Mouse (Mus musculus) neural tube, embryonic 14.5 days (tissue): ENCODE results near the gene Rpl29. TPM values are rescaled to one million over a fixed set of nuclear protein-coding genes. Genes with fewer than 3 reads are reported as not detected.

Source experiments
- ATAC-seq: fragments of 200-750 bp; cut with Nextera tagmentation; 2 replicates; pipeline ENCODE4 v1.8.0; 2017; ENCODE audit warnings: low read depth, mild to moderate bottlenecking, moderate TSS enrichment, moderate library complexity
- H3K27ac ChIP-seq: fragments of 300-500 bp; sonication (generic); 2 replicates; pipeline ENCODE4 v1.5.1; 2014; ENCODE audit warnings: low read depth, mild to moderate bottlenecking, control low read depth, low read length, moderate library complexity, mixed read lengths
- H3K27me3 ChIP-seq: fragments of 300-500 bp; sonication (generic); 2 replicates; pipeline ENCODE4 v1.6.1; 2014; ENCODE audit warnings: low read length; ENCODE audit not compliant: control insufficient read depth, insufficient read depth
- H3K36me3 ChIP-seq: fragments of 300-500 bp; sonication (generic); 2 replicates; pipeline ENCODE4 v1.6.1; 2014; ENCODE audit warnings: low read length, mixed read lengths; ENCODE audit not compliant: control insufficient read depth, insufficient read depth
- H3K4me1 ChIP-seq: fragments of 300-500 bp; sonication (generic); 2 replicates; pipeline ENCODE4 v1.6.1; 2014; ENCODE audit warnings: low read length; ENCODE audit not compliant: control insufficient read depth, insufficient read depth
- H3K4me2 ChIP-seq: fragments of 300-500 bp; sonication (generic); 2 replicates; pipeline ENCODE4 v1.6.1; 2014; ENCODE audit warnings: mild to moderate bottlenecking, low read depth, low read length, control low read depth
- H3K4me3 ChIP-seq: fragments of 300-500 bp; sonication (generic); 2 replicates; pipeline ENCODE4 v1.5.1; 2014; ENCODE audit warnings: low read depth, low read length, control low read depth, mixed read lengths
- H3K9ac ChIP-seq: fragments of 300-500 bp; sonication (generic); replicated peaks from 2 replicates; pipeline ENCODE4 v1.6.1; 2014; ENCODE audit warnings: low read depth, mild to moderate bottlenecking, control low read depth, low read length, mixed read lengths
- H3K9me3 ChIP-seq: fragments of 300-500 bp; sonication (generic); 2 replicates; pipeline ENCODE4 v1.6.1; 2016; ENCODE audit warnings: low read length; ENCODE audit not compliant: control insufficient read depth
- whole genome bisulfite sequencing: fragments of 180-500 bp; shearing (Covaris S2); extraction: QIAGEN DNeasy Blood & Tissue Kit; methylation state at CpG from one replicate; pipeline ENCODE4 v1.1.7; 2014; 5-methylcytosine and 5-hydroxymethylcytosine counted together
- polyA plus RNA-seq: library from polyadenylated mRNA; unstranded; fragments of >200 nt; fragmentation: Nextera tagmentation; extraction: Ambion mirVana; gene quantifications from 2 replicates; pipeline ENCODE4 v1.2.1, GENCODE M21; 2014

Gene Rpl29
- polyA plus RNA-seq, 1 experiment from 2014 or later: 719 TPM

DNA sequence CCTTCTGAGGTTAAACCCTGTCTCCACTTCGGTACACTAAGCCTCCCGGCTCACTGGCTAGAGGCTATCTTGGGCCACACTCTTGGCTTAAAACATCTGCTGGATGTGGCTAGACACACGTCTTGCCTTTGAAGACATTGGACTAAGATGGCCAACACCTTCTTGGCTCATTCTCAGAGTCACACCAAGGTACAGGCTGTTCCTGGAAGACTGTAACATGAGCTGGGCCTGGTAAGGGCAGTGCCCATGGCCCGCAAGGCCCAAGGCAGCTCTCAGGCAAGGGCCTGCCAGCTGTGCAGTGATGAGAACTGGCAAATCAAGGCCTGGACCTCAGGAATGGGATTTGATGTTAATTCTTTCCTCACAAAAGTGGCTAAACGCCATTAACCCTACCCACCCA, 15.6 kb upstream of the Rpl29 start:
- Histone ChIP-seq H3K27ac (no peak overlapping the region), H3K4me2 (no peak overlapping the region), H3K4me3 (no peak overlapping the region), H3K9ac (no peak overlapping the region), H3K4me1 (peaks cover 8% of the 10 kb centered on the region), H3K9me3 (no peaks in the 10 kb centered on the region), H3K36me3 (no peaks in the 10 kb centered on the region), H3K27me3 (no peaks in the 10 kb centered on the region)
- 86% methylated on average over 5 of the region's 5 CpGs for WGBS
- no peak for ATAC-seq

DNA sequence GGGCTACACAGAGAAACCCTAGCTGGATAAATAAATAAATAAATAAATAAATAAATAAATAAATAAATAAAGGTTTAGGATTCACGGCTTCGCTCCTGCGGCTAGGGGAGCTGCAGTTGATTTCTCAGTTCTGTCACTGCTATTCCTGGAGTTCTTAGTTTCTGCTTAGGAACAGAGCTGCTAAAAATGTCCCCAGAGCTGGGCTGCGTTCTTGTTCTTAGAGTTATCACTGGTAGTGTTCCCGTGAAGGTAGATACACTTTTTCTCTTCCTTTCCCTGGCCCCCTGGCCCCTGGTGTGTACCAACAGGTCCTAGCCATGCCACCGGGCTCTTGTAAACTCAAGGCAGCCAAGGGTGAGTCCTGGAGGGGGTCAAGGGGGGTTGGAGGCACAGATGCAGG, 12.4 kb upstream of the Rpl29 start:
- WGBS: 89% methylated on average over 6 of the region's 6 CpGs
- H3K36me3 ChIP-seq: no peaks in the 10 kb centered on the region
- H3K9ac ChIP-seq: no peak overlapping the region
- H3K4me2 ChIP-seq: no peak overlapping the region
- peaks cover 20% of the 10 kb centered on the region for H3K4me1 ChIP-seq
- ATAC-seq: no peak
- no peaks in the 10 kb centered on the region for H3K9me3 ChIP-seq
- no peak overlapping the region for H3K4me3 ChIP-seq
- no peaks in the 10 kb centered on the region for H3K27me3 ChIP-seq
- H3K27ac ChIP-seq: no peak overlapping the region

DNA sequence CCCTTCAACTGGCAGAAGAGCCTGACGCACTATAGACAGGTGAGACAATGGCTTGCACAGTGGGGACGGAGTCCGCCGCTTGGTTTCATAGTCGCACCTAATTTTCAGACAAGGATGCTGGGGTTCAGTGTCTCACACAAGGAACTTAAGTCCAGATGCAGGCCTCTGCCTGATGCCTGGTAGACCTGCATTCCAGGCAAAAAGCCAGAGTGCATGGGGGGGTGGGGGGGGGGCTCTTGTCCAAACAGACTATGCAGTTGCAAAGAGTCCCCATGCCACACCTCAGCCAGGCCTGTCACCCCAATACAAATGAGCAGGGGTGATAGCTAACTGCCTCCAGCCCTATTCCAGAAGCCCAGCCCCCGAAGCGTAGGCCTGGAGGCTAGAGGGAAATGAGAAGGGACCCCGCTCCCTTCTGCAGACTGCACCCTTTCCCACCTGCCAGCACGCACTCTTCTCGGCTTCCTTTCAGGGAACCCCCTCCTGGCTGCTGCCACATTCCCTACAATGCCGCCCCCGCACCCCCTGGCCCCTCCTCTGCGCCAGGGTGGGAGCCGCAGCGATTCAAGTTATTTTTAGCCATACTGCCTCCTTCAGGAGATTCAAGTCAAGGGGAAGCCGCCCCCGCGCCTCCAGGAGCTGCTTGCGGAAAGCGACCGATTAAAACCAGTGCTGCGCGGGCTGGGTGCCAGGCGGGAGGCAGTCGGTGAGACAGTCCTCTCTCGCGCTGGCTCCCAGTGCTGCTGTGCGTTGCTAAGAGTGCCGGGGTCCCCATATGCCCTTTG, 11.2 kb upstream of the Rpl29 start:
- peak overlapping the region; percentile 54 for H3K9ac ChIP-seq
- H3K27ac ChIP-seq: no peak overlapping the region
- H3K9me3 ChIP-seq: no peaks in the 10 kb centered on the region
- peak overlapping the region; percentile 60 for H3K4me2 ChIP-seq
- H3K36me3 ChIP-seq: no peaks in the 10 kb centered on the region
- H3K4me1 ChIP-seq: peaks cover 20% of the 10 kb centered on the region
- whole genome bisulfite sequencing: 16% methylated on average over 29 of the region's 29 CpGs
- peak overlapping the region; percentile 21; the same call in 1 of the 2 replicates for H3K4me3 ChIP-seq
- ATAC-seq: peak; percentile 57
- no peaks in the 10 kb centered on the region for H3K27me3 ChIP-seq

DNA sequence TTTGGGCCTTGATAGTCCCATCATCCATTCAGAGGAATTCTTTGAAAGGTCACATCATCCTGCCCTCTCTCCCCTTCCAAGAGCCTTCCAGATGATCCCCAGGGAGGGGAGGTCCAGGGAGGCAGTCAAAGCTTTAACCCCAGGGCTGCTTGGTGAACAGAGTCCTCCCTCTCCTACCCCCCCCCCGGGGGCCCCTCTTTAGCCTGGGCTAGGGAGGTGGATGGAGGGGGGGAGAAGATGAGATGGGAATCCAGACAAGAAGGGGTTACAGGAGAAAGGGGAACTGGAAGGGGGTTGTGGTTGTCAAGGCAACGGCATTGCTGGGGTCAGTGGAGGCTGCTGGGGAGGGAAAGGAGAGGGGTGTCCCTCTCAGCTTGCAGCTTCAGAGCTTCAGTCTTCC, 8.6 kb upstream of the Rpl29 start:
- no peaks in the 10 kb centered on the region for H3K9me3 ChIP-seq
- H3K4me1 ChIP-seq: peaks cover 20% of the 10 kb centered on the region
- 0% methylated on average over 2 of the region's 2 CpGs for WGBS
- no peaks in the 10 kb centered on the region for H3K36me3 ChIP-seq
- H3K4me2 ChIP-seq: no peak overlapping the region
- no peaks in the 10 kb centered on the region for H3K27me3 ChIP-seq
- no peak overlapping the region for H3K4me3 ChIP-seq
- H3K27ac ChIP-seq: no peak overlapping the region
- ATAC-seq: no peak
- H3K9ac ChIP-seq: peak overlapping the region; percentile 1; the same call in 1 of the 2 replicates

DNA sequence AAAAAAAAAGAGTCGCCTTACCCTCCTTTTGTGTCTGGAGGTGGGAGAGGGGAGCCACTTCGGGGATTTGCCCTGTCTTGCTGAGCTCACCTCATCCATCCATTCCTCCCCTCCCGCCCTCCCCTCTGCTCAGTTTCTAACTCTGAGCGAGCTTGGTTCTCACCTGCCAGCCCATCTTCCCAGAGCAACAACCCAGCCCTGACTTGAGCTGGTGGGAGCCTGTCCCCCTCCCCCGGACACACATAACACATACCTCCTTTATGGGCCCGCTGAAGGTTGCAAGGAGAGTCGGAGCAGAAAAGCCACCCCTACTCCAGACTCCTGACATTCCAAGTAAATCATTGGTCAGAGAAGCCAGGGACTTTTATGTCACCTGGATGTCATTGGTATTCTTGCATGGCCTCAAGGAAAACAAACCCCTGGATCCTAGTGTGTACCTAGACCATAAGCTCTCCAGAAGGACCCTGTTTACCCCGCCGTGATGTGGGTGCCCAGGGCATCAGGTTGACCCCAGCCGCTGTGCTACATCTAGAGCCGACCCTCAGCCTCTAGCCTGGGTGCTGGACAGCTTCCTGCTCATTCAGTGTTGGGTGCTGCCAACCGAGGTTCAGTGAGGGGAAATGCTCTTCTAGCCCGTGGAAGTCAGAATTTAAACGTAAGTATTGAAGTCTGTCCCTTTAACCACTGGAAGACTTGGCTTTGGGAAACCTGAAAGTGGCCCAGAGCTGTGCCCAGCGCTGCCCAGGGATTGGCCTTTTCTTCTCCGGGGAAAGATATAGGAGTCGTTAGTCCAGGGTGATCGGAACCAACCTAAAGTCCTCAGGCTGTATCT, 8.0 kb upstream of the Rpl29 start:
- no peaks in the 10 kb centered on the region for H3K27me3 ChIP-seq
- ATAC-seq: peak; percentile 19; the same call in 1 of the 2 replicates
- WGBS: 8% methylated on average over 18 of the region's 18 CpGs
- peak overlapping the region; percentile 30; the same call in 1 of the 2 replicates for H3K4me2 ChIP-seq
- H3K9me3 ChIP-seq: no peaks in the 10 kb centered on the region
- no peak overlapping the region for H3K27ac ChIP-seq
- H3K36me3 ChIP-seq: no peaks in the 10 kb centered on the region
- peaks cover 20% of the 10 kb centered on the region for H3K4me1 ChIP-seq
- H3K9ac ChIP-seq: peak overlapping the region; percentile 1; the same call in 1 of the 2 replicates
- H3K4me3 ChIP-seq: no peak overlapping the region

DNA sequence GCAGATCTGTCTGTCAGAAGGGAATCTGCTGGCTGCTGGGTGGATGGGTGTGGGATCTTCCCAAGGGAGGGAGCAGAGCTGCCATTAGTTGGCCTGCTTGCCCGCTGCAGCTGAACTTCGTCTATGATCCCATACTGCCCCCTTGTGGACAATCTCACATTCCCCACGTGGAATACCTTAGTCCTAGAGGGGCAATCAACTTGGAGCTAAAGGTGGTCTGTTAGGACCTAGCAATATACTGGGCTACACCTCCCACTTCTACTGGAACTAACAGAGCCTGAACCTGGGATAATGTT, 7.4 kb upstream of the Rpl29 start:
- Histone ChIP-seq H3K4me1 (peaks cover 20% of the 10 kb centered on the region), H3K4me2 (peak overlapping the region; percentile 30; the same call in 1 of the 2 replicates), H3K9me3 (no peaks in the 10 kb centered on the region), H3K4me3 (no peak overlapping the region), H3K27me3 (no peaks in the 10 kb centered on the region), H3K27ac (no peak overlapping the region), H3K36me3 (no peaks in the 10 kb centered on the region), H3K9ac (no peak overlapping the region)
- 2% methylated on average over 3 of the region's 3 CpGs for WGBS
- ATAC-seq: peak; percentile 75

DNA sequence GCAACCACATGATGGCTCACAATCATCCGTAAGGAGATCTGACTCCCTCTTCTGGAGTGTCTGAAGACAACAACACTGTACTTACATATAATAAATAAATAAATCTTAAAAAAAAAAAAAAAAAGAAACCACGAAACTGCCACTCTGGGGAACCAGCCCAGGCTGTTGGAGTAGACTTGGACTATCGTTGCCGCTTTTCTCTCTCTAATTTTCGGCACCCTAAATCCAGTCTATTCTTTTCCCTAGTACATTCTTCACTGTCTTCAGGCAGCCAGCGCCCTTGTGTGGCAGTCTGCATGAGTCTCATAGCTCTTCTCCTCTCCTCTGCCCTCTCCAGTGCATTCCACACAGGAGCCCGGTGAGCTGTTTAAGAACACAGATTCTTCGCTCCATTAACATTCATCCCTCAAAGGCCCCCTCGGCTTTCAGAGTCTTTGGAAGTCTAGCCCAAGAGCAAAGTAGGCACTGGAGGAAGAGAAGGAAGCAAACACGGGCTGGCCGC, 484 bp upstream of the Rpl29 start:
- peak overlapping the region; percentile 93 for H3K27ac ChIP-seq
- peaks cover 23% of the 10 kb centered on the region for H3K36me3 ChIP-seq
- WGBS: 17% methylated on average over 11 of the region's 11 CpGs
- peak overlapping the region; percentile 46 for H3K9ac ChIP-seq
- H3K4me1 ChIP-seq: peaks cover 7% of the 10 kb centered on the region
- H3K4me2 ChIP-seq: peak overlapping the region; percentile 81
- peak; percentile 62 for ATAC-seq
- H3K27me3 ChIP-seq: no peaks in the 10 kb centered on the region
- H3K4me3 ChIP-seq: peak overlapping the region; percentile 45
- H3K9me3 ChIP-seq: no peaks in the 10 kb centered on the region

DNA sequence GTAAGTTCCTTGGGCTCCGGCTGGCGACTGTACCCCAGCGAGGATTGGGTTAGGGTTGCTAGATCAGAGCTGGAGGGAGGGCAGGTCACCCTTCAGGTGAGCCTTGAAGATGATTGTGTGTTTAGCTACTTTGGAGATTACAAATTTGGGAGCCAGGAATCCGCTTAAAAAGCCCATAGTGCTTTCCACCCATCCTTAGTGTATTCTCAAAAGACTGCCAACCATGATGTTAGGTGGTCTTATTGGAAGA, 686 bp downstream of the Rpl29 start:
- H3K4me2 ChIP-seq: peak overlapping the region; percentile 73
- 2% methylated on average over 4 of the region's 4 CpGs for WGBS
- no peak for ATAC-seq

DNA sequence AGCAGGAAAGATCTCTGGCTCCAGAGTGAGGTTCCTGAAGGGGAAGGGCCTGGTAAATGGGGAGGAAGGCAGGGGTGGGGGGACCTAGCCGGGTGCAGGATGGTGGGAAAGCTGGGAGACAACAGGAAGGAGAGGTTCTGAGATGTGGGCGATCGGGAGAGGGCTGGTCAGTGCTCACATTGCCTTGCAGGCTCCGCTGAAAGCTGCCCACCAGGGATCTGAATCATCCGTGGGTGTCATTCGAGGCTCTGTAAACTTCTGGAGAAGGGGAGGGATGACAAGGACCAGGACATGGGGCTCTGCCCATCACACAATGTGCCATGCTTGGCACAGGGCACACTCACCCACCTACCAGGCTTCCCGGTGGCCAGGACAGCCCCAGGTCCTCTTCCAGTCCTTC, 4.1 kb downstream of the Rpl29 start:
- 79% methylated on average over 7 of the region's 7 CpGs for WGBS
- H3K27ac ChIP-seq: no peak overlapping the region

More for the DNA sequence above, 686 bp downstream of the Rpl29 start:
- Histone ChIP-seq H3K27ac (peak overlapping the region; percentile 93), H3K4me1 (peaks cover 7% of the 10 kb centered on the region), H3K9ac (peak overlapping the region; percentile 85), H3K9me3 (no peaks in the 10 kb centered on the region), H3K27me3 (no peaks in the 10 kb centered on the region), H3K4me3 (peak overlapping the region; percentile 45), H3K36me3 (peaks cover 26% of the 10 kb centered on the region)

More for the DNA sequence above, 4.1 kb downstream of the Rpl29 start:
- H3K36me3 ChIP-seq: peaks cover 26% of the 10 kb centered on the region
- H3K9me3 ChIP-seq: no peaks in the 10 kb centered on the region
- H3K27me3 ChIP-seq: no peaks in the 10 kb centered on the region
- H3K4me3 ChIP-seq: no peak overlapping the region
- H3K4me2 ChIP-seq: no peak overlapping the region
- H3K9ac ChIP-seq: no peak overlapping the region
- H3K4me1 ChIP-seq: peaks cover 17% of the 10 kb centered on the region
- ATAC-seq: no peak
